Mouse (Mus musculus) kidney, adult 2 months (tissue): ENCODE measurements at regions not wholly inside any gene's neighbourhood (a gene's known extent, or its start where the extent isn't known, plus 50 kb on each side); places are given as distances from the start of the nearest gene placed in this dataset.

Source experiments
- DNase-seq: peaks from one replicate; pipeline ENCODE4 v3.0.0; 2021
- H3K27ac ChIP-seq: fragments of 200-500 bp; 2 replicates; pipeline ENCODE4 v1.5.1; 2012; ENCODE audit warnings: low read depth, low read length, control low read depth, inconsistent platforms; ENCODE audit not compliant: insufficient read depth
- H3K27me3 ChIP-seq: fragments of 200-500 bp; replicated peaks from 2 replicates; pipeline ENCODE4 v1.6.1; 2012; ENCODE audit warnings: mild to moderate bottlenecking, moderate library complexity, low read length, inconsistent platforms; ENCODE audit not compliant: control insufficient read depth, insufficient read depth
- H3K36me3 ChIP-seq: fragments of 200-500 bp; 2 replicates; pipeline ENCODE4 v1.6.1; 2012; ENCODE audit warnings: mild to moderate bottlenecking, moderate library complexity, low read length, inconsistent platforms; ENCODE audit not compliant: control insufficient read depth, insufficient read depth
- H3K4me1 ChIP-seq: fragments of 200-500 bp; 2 replicates; pipeline ENCODE4 v1.6.1; 2011; ENCODE audit warnings: low read length; ENCODE audit not compliant: control insufficient read depth, insufficient read depth
- H3K4me3 ChIP-seq: fragments of 200-500 bp; 2 replicates; pipeline ENCODE4 v1.5.1; 2011; ENCODE audit warnings: mild to moderate bottlenecking, low read depth, low read length, control low read depth; ENCODE audit not compliant: insufficient read depth
- CTCF ChIP-seq: fragments of 200-500 bp; conservative IDR thresholded peaks from 2 replicates; pipeline ENCODE4 v1.5.1; 2011; ENCODE audit warnings: low read depth, mild to moderate bottlenecking, control low read depth, low read length, moderate library complexity, mixed read lengths; ENCODE audit not compliant: insufficient read depth, insufficient read length
- POLR2A ChIP-seq: fragments of 200-500 bp; IDR thresholded peaks from one replicate; pipeline ENCODE4 v1.6.1; 2011; ENCODE audit warnings: low read depth, low read length, control low read depth
- WGBS: fragments of 180-500 bp; shearing (Covaris S2); methylation state at CpG from one replicate; pipeline ENCODE4 v1.1.7; 2018; 5-methylcytosine and 5-hydroxymethylcytosine counted together

DNA sequence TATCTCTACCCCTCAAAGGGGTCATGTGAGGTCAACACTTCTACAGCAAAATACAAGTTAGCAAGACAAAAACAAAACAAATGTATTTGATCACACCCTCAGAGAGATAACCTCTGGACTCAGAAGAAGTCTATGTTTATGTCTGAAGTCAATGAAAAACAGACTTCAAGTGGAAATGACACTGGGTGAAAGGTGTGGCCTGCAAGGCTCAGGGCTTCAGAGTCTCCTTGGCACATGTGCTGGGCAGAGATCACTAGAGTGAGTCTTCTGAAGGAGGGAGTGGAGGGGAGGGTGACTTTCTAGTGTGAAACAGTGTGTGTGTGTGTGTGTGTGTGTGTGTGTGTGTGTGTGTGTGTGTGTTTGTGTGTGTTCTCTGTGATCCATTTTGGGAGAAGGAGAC lies 68.2 kb downstream of the Il12a start:
- Histone ChIP-seq H3K4me1 (peaks cover 4% of the 10 kb centered on the region; the same call in 1 of the 2 replicates), H3K27me3 (no peaks in the 10 kb centered on the region), H3K4me3 (no peak overlapping the region), H3K36me3 (no peaks in the 10 kb centered on the region), H3K27ac (no peak overlapping the region)
- no peak for TF ChIP-seq POLR2A
- TF ChIP-seq CTCF: no peak
- DNase-seq: peak; percentile 52

- TF ChIP-seq CTCF (no peak), POLR2A (no peak)
- Histone ChIP-seq H3K4me3 (no peak overlapping the region), H3K4me1 (peaks cover 4% of the 10 kb centered on the region; the same call in 1 of the 2 replicates), H3K27ac (no peak overlapping the region), H3K27me3 (no peaks in the 10 kb centered on the region), H3K36me3 (no peaks in the 10 kb centered on the region)
- 55% methylated on average over 8 of the region's 8 CpGs for WGBS
- DNase-seq: peak; percentile 47
Measured at GRCm38 (mm10) chr3:68759375-68759774, 68.9 kb downstream of the Il12a start.

GRCm38 (mm10) chr3:68760806-68761205 lies 70.4 kb downstream of the Il12a start:
- Histone ChIP-seq H3K4me1 (peaks cover 10% of the 10 kb centered on the region; the same call in 1 of the 2 replicates), H3K4me3 (no peak overlapping the region), H3K27me3 (no peaks in the 10 kb centered on the region), H3K27ac (no peak overlapping the region), H3K36me3 (no peaks in the 10 kb centered on the region)
- TF ChIP-seq CTCF: no peak
- no peak for TF ChIP-seq POLR2A
- WGBS: 92% methylated on average over 2 of the region's 2 CpGs
- DNase-seq: no peak

DNA sequence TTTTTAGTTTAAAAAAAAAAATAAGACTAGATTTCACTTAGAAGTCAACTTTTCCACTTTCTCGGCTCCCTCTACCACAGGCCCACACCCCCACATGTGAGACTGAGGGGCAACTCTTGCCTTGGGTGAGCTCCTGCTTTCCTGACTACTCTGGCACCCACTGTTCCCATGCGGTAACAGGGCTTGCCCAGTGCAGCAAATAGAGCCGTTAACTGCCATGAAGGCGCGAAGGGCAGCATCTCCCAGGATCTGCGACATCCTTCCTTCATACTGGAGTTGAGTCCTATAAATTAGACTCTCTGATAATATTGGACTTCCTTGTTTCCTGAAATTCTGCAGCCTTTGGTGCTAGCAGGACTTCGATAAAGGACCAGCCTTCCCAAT lies 70.8 kb downstream of the Il12a start:
- Histone ChIP-seq H3K27ac (no peak overlapping the region), H3K4me3 (no peak overlapping the region)
- 47% methylated on average over 7 of the region's 7 CpGs for whole genome bisulfite sequencing

DNA sequence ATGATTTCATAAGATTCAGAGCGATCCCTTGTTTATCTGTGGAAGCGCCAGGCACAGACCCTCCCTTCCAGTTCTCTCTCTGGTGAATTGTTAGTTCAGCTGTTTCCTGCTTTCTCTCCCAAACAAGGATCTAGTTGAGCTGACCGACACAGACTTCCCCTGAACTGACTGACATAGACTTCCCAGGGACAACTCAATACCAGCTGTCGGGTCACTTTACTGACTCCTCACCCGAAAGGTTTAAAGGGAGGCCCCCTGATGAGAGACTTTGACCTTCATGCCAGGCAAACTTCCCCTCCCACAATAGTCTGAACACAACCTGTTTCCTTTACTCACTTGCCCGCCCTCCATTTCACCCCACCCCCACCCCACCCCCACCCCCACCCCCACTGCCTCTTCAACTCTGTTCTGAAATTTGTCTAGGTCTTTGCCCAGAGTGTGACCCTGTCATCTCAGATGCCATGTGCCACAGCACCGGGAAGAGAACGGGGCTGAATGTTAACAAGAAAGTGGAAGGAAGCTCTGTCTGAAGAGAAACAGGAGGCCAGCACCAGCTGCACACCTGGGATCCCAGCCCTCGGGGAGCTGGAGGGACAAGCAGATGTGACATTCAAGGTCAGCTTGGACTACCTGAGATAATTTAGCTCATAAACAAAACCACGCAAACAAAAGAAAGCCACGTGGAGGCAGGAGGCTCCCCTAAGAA lies 71.3 kb downstream of the Il12a start:
- TF ChIP-seq CTCF: no peak
- no peak for TF ChIP-seq POLR2A
- DNase-seq: peak; percentile 43
- 18% methylated on average over 11 of the region's 11 CpGs for WGBS

More for the DNA sequence above, 70.8 kb downstream of the Il12a start:
- peaks cover 10% of the 10 kb centered on the region; the same call in 1 of the 2 replicates for H3K4me1 ChIP-seq
- H3K27me3 ChIP-seq: no peaks in the 10 kb centered on the region
- no peaks in the 10 kb centered on the region for H3K36me3 ChIP-seq
- no peak for DNase-seq
- TF ChIP-seq CTCF (no peak), POLR2A (no peak)

DNA sequence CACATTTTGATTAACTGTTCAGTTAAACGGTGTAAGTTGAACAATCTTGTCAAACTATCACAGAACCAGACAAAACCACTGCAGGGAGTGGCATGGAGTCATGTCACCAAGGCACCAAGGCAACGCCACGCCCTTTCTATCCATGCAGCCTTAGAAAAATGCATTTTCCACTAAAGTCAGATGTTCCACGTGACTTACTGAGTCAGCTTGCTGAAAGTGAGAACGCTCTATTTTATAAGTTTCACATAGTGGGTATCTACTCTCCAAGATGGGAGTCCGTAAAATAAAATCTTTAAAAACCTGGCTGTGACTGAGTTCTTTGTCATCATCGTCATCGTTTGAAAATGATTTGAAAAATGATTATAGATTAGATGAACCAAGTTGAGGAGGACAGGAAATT lies 72.5 kb downstream of the Il12a start:
- Histone ChIP-seq H3K4me3 (no peak overlapping the region), H3K4me1 (peaks cover 10% of the 10 kb centered on the region; the same call in 1 of the 2 replicates), H3K27me3 (no peaks in the 10 kb centered on the region), H3K36me3 (no peaks in the 10 kb centered on the region), H3K27ac (no peak overlapping the region)
- 93% methylated on average over 8 of the region's 8 CpGs for WGBS
- TF ChIP-seq POLR2A (no peak), CTCF (no peak)
- no peak for DNase-seq

More for the DNA sequence above, 71.3 kb downstream of the Il12a start:
- H3K36me3 ChIP-seq: no peaks in the 10 kb centered on the region
- peaks cover 10% of the 10 kb centered on the region; the same call in 1 of the 2 replicates for H3K4me1 ChIP-seq
- H3K27me3 ChIP-seq: no peaks in the 10 kb centered on the region
- no peak overlapping the region for H3K27ac ChIP-seq
- H3K4me3 ChIP-seq: no peak overlapping the region

DNA sequence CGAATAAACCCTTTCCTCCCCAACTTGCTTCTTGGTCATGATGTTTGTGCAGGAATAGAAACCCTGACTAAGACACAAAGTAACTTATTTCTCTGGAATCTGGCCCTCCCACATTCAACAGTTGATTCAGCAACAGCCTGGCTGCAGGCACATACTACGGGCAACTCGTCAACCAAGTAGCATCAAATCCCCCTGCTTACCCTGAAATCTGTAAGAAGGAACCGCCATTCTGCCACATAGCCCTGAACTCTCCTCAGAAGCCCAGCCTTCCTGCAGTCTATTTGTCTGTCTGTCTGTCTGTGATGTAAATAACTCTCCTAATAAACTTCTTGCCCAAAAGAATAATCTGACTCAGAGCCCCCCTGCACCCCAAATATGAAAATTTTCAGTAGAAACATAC lies 73.9 kb downstream of the Il12a start:
- Histone ChIP-seq H3K4me1 (peaks cover 10% of the 10 kb centered on the region; the same call in 1 of the 2 replicates), H3K36me3 (no peaks in the 10 kb centered on the region), H3K27ac (no peak overlapping the region), H3K27me3 (no peaks in the 10 kb centered on the region), H3K4me3 (no peak overlapping the region)
- DNase-seq: no peak
- 83% methylated on average over 4 of the region's 4 CpGs for WGBS
- TF ChIP-seq POLR2A (no peak), CTCF (no peak)
